Mouse (Mus musculus) midbrain, embryonic 11.5 days (tissue): ENCODE results near the gene Tesc. TPM values are rescaled to one million over a fixed set of nuclear protein-coding genes. Genes with fewer than 3 reads are reported as not detected.

ENCODE experiments used
- ATAC-seq: fragments of 200-750 bp; cut with Nextera tagmentation; 2 replicates; pipeline ENCODE4 v1.8.0; 2017; ENCODE audit warnings: moderate TSS enrichment, moderate library complexity; ENCODE audit not compliant: low FRiP score
- DNase-seq: peaks from one replicate; pipeline ENCODE4 v3.0.0; 2015; ENCODE audit warnings: low spot score; ENCODE audit errors: missing footprints
- H3K27ac ChIP-seq: fragments of 300-500 bp; sonication (generic); 2 replicates; pipeline ENCODE4 v1.5.1; 2014; ENCODE audit warnings: low read depth, low read length
- H3K27me3 ChIP-seq: fragments of 300-500 bp; sonication (generic); 2 replicates; pipeline ENCODE4 v1.6.1; 2014; ENCODE audit warnings: mild to moderate bottlenecking, low read length, moderate library complexity, mixed read lengths; ENCODE audit not compliant: control insufficient read depth, insufficient read depth
- H3K36me3 ChIP-seq: fragments of 300-500 bp; sonication (generic); 2 replicates; pipeline ENCODE4 v1.6.1; 2014; ENCODE audit warnings: mild to moderate bottlenecking, low read length, moderate library complexity, mixed read lengths; ENCODE audit not compliant: control insufficient read depth, insufficient read depth
- H3K4me1 ChIP-seq: fragments of 300-500 bp; sonication (generic); 2 replicates; pipeline ENCODE4 v1.6.1; 2014; ENCODE audit warnings: low read length; ENCODE audit not compliant: control insufficient read depth, insufficient read depth
- H3K4me2 ChIP-seq: fragments of 300-500 bp; sonication (generic); 2 replicates; pipeline ENCODE4 v1.6.1; 2014; ENCODE audit warnings: mild to moderate bottlenecking, moderate library complexity
- H3K4me3 ChIP-seq: fragments of 300-500 bp; sonication (generic); 2 replicates; pipeline ENCODE4 v1.5.1; 2014; ENCODE audit warnings: low read depth, low read length
- H3K9ac ChIP-seq: fragments of 300-500 bp; sonication (generic); 2 replicates; pipeline ENCODE4 v1.6.1; 2014; ENCODE audit warnings: low read length
- H3K9me3 ChIP-seq: fragments of 300-500 bp; sonication (generic); 2 replicates; pipeline ENCODE4 v1.6.1; 2016; ENCODE audit warnings: low read length; ENCODE audit not compliant: control insufficient read depth
- WGBS: fragments of 180-500 bp; shearing (Covaris S2); extraction: QIAGEN DNeasy Blood & Tissue Kit; methylation state at CpG from one replicate; pipeline ENCODE4 v1.1.7; 2014; 5-methylcytosine and 5-hydroxymethylcytosine counted together
- polyA plus RNA-seq: library from polyadenylated mRNA; unstranded; fragments of >200 nt; fragmentation: Nextera tagmentation; extraction: Ambion mirVana; gene quantifications from 2 replicates; pipeline ENCODE4 v1.2.1, GENCODE M21; 2014

Tesc gene
- polyA plus RNA-seq, 1 experiment from 2014 or later: 1.2 TPM

- H3K4me1 ChIP-seq: peaks cover 13% of the 10 kb centered on the region
- no peak for ATAC-seq
- no peaks in the 10 kb centered on the region for H3K36me3 ChIP-seq
These were observed 5.8 kb downstream of the Tesc start for GRCm38 (mm10) chr5:118033328-118033727.

GRCm38 (mm10) chr5:118033740-118034139, 6.2 kb downstream of the Tesc start:
- no peak overlapping the region for H3K4me2 ChIP-seq
- peaks cover 12% of the 10 kb centered on the region for H3K4me1 ChIP-seq
- 85% methylated on average over 6 of the region's 6 CpGs for WGBS
- no peak overlapping the region for H3K4me3 ChIP-seq
- no peak overlapping the region for H3K9ac ChIP-seq
- peaks cover 17% of the 10 kb centered on the region for H3K27me3 ChIP-seq
- ATAC-seq: no peak
- no peaks in the 10 kb centered on the region for H3K36me3 ChIP-seq
- no peaks in the 10 kb centered on the region for H3K9me3 ChIP-seq
- H3K27ac ChIP-seq: no peak overlapping the region
- no peak for DNase-seq

More at GRCm38 (mm10) chr5:118033328-118033727, 5.8 kb downstream of the Tesc start:
- no peak for DNase-seq
- WGBS: 59% methylated on average over 4 of the region's 4 CpGs
- H3K9ac ChIP-seq: no peak overlapping the region
- no peaks in the 10 kb centered on the region for H3K9me3 ChIP-seq
- no peak overlapping the region for H3K4me3 ChIP-seq
- no peak overlapping the region for H3K4me2 ChIP-seq
- H3K27ac ChIP-seq: no peak overlapping the region
- H3K27me3 ChIP-seq: peaks cover 21% of the 10 kb centered on the region

- H3K4me1 ChIP-seq: peaks cover 9% of the 10 kb centered on the region; the same call in 1 of the 2 replicates
- no peak overlapping the region for H3K9ac ChIP-seq
- H3K9me3 ChIP-seq: no peaks in the 10 kb centered on the region
- ATAC-seq: no peak
- DNase-seq: peak; percentile 73
- no peak overlapping the region for H3K4me2 ChIP-seq
- 94% methylated on average over 1 of the region's 1 CpGs for WGBS
- peaks cover 9% of the 10 kb centered on the region for H3K27me3 ChIP-seq
- H3K36me3 ChIP-seq: no peaks in the 10 kb centered on the region
- H3K4me3 ChIP-seq: no peak overlapping the region
- H3K27ac ChIP-seq: no peak overlapping the region
These were observed 7.1 kb downstream of the Tesc start for GRCm38 (mm10) chr5:118034632-118035031.

- ATAC-seq (no peak), DNase-seq (no peak)
- peaks cover 9% of the 10 kb centered on the region; the same call in 1 of the 2 replicates for H3K4me1 ChIP-seq
- H3K4me3 ChIP-seq: no peak overlapping the region
- no peak overlapping the region for H3K4me2 ChIP-seq
- no peaks in the 10 kb centered on the region for H3K36me3 ChIP-seq
- no peaks in the 10 kb centered on the region for H3K9me3 ChIP-seq
- H3K27ac ChIP-seq: no peak overlapping the region
- no peaks in the 10 kb centered on the region for H3K27me3 ChIP-seq
- 52% methylated on average over 3 of the region's 3 CpGs for WGBS
- H3K9ac ChIP-seq: no peak overlapping the region
These were observed 8.2 kb downstream of the Tesc start for GRCm38 (mm10) chr5:118035786-118036185.

- Histone ChIP-seq H3K9me3 (no peaks in the 10 kb centered on the region), H3K4me1 (peaks cover 9% of the 10 kb centered on the region; the same call in 1 of the 2 replicates), H3K9ac (no peak overlapping the region; the same call in 1 of the 2 replicates), H3K4me3 (no peak overlapping the region), H3K27ac (no peak overlapping the region), H3K36me3 (no peaks in the 10 kb centered on the region), H3K27me3 (no peaks in the 10 kb centered on the region), H3K4me2 (peak overlapping the region; percentile 18; the same call in 1 of the 2 replicates)
- peak; percentile 71 for ATAC-seq
- WGBS: 39% methylated on average over 25 of the region's 25 CpGs
- DNase-seq: no peak
These were observed 9.6 kb downstream of the Tesc start for GRCm38 (mm10) chr5:118036888-118037797.

GRCm38 (mm10) chr5:118037798-118038484, 10.4 kb downstream of the Tesc start:
- 0 out of 2 replicates have a peak overlapping the region, but pooled peaks have one; percentile 20 for H3K27ac ChIP-seq
- peak overlapping the region; percentile 18; the same call in 1 of the 2 replicates for H3K4me2 ChIP-seq
- 12% methylated on average over 10 of the region's 10 CpGs for WGBS
- no peaks in the 10 kb centered on the region for H3K27me3 ChIP-seq
- ATAC-seq (peak; percentile 81), DNase-seq (no peak)
- H3K9me3 ChIP-seq: no peaks in the 10 kb centered on the region
- no peak overlapping the region for H3K4me3 ChIP-seq
- H3K36me3 ChIP-seq: no peaks in the 10 kb centered on the region
- H3K9ac ChIP-seq: no peak overlapping the region
- peaks cover 9% of the 10 kb centered on the region; the same call in 1 of the 2 replicates for H3K4me1 ChIP-seq

GRCm38 (mm10) chr5:118039241-118039668, 11.7 kb downstream of the Tesc start:
- H3K4me2 ChIP-seq: no peak overlapping the region
- DNase-seq: no peak
- WGBS: 25% methylated on average over 12 of the region's 12 CpGs
- no peaks in the 10 kb centered on the region for H3K36me3 ChIP-seq
- no peaks in the 10 kb centered on the region for H3K9me3 ChIP-seq
- no peak overlapping the region for H3K4me3 ChIP-seq
- H3K27me3 ChIP-seq: no peaks in the 10 kb centered on the region
- H3K9ac ChIP-seq: no peak overlapping the region
- H3K27ac ChIP-seq: no peak overlapping the region
- no peak for ATAC-seq
- H3K4me1 ChIP-seq: peaks cover 9% of the 10 kb centered on the region; the same call in 1 of the 2 replicates

- ATAC-seq: no peak
These were observed 15.1 kb downstream of the Tesc start for GRCm38 (mm10) chr5:118042599-118042998.

More at GRCm38 (mm10) chr5:118042599-118042998, 15.1 kb downstream of the Tesc start:
- Histone ChIP-seq H3K4me2 (no peak overlapping the region), H3K9ac (no peak overlapping the region), H3K9me3 (no peaks in the 10 kb centered on the region), H3K4me3 (no peak overlapping the region), H3K4me1 (peaks cover 7% of the 10 kb centered on the region; the same call in 1 of the 2 replicates), H3K36me3 (no peaks in the 10 kb centered on the region), H3K27ac (no peak overlapping the region), H3K27me3 (no peaks in the 10 kb centered on the region)
- no peak for DNase-seq
- 94% methylated on average over 6 of the region's 6 CpGs for WGBS
